Mouse (Mus musculus) erythroblast, embryonic 14.5 days (primary cell): Measurements from ENCODE around the gene Pisd.

Experiments used
- GATA1 ChIP-seq: IDR thresholded peaks from 2 replicates; pipeline ENCODE4 v1.6.1; 2012; ENCODE audit warnings: low read length, inconsistent platforms, mixed read lengths
- TAL1 ChIP-seq: IDR thresholded peaks from 3 replicates; pipeline ENCODE4 v1.6.1; 2012; ENCODE audit warnings: low read length, inconsistent platforms, mixed read lengths

- no peak for TF ChIP-seq TAL1
- TF ChIP-seq GATA1 = no peak
Measured at GRCm38 (mm10) chr5:32761566-32762140, 23.8 kb downstream of the Pisd start.
